Mouse (Mus musculus): Measurements from ENCODE around the gene Pum1.

- TF ChIP-seq CTCF (IDR thresholded peaks at IDR 0.05; ENCODE audit: control insufficient read depth, insufficient read depth, insufficient replicate concordance, low read depth, low read length) (no peak), POLR2A (IDR thresholded peaks at IDR 0.05; ENCODE audit: control insufficient read depth, low read depth, low read length) (no peak)
Measured at GRCm38 (mm10) chr4:130704615-130705014, 41.5 kb downstream of the Pum1 start.
